14 mouse cellular contexts compared by ENCODE assay signal in the genomic region with DNA sequence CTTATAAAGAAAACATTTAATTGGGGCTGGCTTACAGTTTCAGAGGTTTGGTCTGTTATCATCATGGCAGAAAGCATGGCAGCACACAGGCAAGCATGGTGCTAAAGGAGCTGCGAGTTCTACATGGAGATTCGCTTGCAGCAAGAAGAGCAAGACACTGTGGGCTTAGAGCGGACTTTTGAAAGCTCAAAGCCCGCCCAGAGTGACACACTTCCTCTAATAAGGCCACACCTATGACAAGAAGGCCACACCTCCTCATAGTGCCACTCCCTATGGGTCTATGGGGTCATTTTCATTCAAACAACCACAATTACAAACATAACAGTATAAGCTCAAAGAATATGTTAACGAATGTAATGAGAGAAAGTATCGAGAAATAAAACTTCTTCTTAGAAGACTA.
"Had no signal": no experiment of that assay in that cellular context is flagged by ENCODE, and none has a peak within 500 bp of the region (broad histone marks: within the 10 kb centered on the region; RNA-seq: fewer than 3 reads in every experiment).

No protein-coding gene starts in this region.

- H3K4me1 ChIP-seq: midbrain, embryonic 10.5 days; midbrain, embryonic 12.5 days; neural tube, embryonic 13.5 days; neural tube, embryonic 15.5 days had no signal

- H3K4me3 ChIP-seq: midbrain, embryonic 10.5 days; midbrain, embryonic 12.5 days; myocyte; neural tube, embryonic 13.5 days; neural tube, embryonic 15.5 days had no signal

- H3K27me3 ChIP-seq: midbrain, embryonic 12.5 days; neural tube, embryonic 13.5 days; neural tube, embryonic 15.5 days had no signal

- DNase-seq: lung, adult 18-20 months; lung, embryonic 14.5 days; lung, postnatal 10 days; lung, postnatal 4 days; midbrain, embryonic 14.5 days; right cerebral cortex, postnatal 14 days; thymus, adult 18-20 months; thymus, postnatal 14 days; thymus, postnatal 36 days had no signal

- H3K9me3 ChIP-seq: midbrain, embryonic 10.5 days; neural tube, embryonic 13.5 days; neural tube, embryonic 15.5 days had no signal

- H3K36me3 ChIP-seq: midbrain, embryonic 10.5 days; midbrain, embryonic 12.5 days; neural tube, embryonic 13.5 days; neural tube, embryonic 15.5 days had no signal
